Mouse (Mus musculus) thymus, adult 18-20 months (tissue): ENCODE measurements around the gene Olfr1495.
"Not testable (repeated sequence)": the region's sequence is repeated elsewhere in the genome, so short reads cannot be mapped to it uniquely, and the experiment has no call there.

ENCODE experiments used
- DNase-seq, 2 experiments: peaks; one replicate each; pipeline ENCODE4 v3.0.0; 2022; ENCODE audit warnings: mixed read lengths in 2 of 2

The Olfr1495 gene

DNA sequence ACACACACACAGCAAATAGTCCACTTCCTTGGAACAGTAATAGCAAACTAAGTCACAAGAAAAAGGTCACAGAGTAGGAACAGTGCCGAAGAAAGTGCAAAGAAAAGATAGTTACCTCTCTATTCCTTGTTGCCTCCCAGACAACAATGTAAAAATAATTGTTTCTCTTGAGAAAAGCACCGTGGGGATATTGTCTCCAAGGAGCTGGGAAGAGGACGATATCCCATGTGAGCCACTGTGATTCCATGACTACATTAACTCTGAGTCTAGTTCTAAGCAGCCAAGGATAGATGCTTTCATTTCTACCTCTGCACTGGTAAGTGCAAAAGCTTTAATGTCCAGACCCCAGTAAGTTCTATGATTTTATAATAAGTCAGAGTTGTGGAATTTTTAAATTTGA lies at the start of gene Olfr1495:
Olfr1495 (plus strand) TSS at position 301 of the 400 bp plus-strand sequence.
- no peak for DNase-seq

DNA sequence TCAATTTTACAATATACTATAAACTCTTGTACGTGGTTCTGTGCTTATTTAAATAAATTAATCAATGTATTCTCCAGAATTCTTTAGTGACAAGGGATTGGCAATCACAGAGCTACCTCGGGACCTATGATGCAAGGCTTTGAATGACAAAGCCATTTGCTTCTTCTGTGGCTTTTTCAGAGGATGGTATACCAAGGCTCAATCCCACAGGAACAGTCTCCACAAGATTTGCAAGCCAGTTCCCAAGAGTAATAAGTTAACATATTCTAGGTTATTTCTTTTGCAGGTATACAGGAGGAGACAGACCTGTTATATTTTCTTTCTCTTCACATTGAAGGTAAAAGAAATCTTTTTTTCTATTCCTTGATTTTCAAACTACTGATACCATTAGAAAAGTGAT lies 41.4 kb upstream of the Olfr1495 start, which contains the start of gene Olfr1493-ps1:
Olfr1493-ps1 (plus strand) TSS at position 301 of the 400 bp plus-strand sequence.
- no peak for DNase-seq

DNA sequence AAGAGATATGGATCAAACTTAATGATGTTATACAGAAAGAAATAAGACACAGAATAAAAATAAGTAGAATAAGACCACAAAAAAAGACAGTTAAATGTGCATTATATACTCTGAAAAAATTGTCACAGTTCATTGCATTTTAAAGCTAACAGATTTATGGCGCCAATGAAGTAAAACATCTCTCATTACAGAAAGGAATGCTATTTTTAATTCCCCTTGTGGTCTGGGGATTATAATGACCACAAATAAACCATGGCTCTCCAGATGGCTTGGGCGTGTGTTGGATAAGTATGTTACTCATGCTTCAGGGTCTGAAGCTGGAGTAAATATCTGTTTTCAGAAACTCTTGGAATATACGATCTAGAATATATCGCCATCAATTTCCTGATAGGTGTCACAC lies 25.0 kb upstream of the Olfr1495 start, which contains the start of gene Olfr1494:
Olfr1494 (plus strand) TSS at position 301 of the 400 bp plus-strand sequence.
- no peak for DNase-seq

GRCm38 (mm10) chr19:13749366-13749765 lies 15.0 kb upstream of the Olfr1495 start:
- DNase-seq: no peak

- no peak for DNase-seq
These were observed 4.3 kb downstream of the Olfr1495 start for GRCm38 (mm10) chr19:13768565-13769276.

- DNase-seq: no peak
These were observed 13.2 kb downstream of the Olfr1495 start, which contains the start of gene Olfr1496 for GRCm38 (mm10) chr19:13777578-13777977. TSS of gene Olfr1496 (plus strand) at chr19:13777878.

- DNase-seq: no peak
These were observed 33.7 kb downstream of the Olfr1495 start, which contains the start of gene Olfr1497 for GRCm38 (mm10) chr19:13798102-13798501. TSS of gene Olfr1497 (minus strand) at chr19:13798202.

DNA sequence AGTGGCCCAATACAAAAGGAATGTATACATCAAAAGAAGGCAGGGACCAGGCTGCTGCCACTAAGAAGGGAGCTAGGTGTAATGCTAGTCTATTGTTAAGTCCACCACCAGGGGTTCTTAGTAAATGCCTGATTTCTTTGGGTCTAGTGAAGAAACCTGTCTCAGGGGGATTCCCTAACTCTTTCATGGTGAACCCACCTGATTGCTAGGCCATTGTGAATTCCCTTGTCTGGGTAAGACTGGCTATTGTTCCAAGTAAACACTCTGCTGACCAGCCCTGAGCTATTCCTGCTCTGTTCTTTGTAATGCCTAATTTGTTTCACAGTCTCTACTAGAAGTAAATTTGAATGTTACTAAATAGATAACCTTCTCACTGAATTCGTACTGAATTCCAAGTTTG lies 41.1 kb downstream of the Olfr1495 start:
- not testable (repeated sequence) for DNase-seq

GRCm38 (mm10) chr19:13812823-13813222 lies 48.4 kb downstream of the Olfr1495 start:
- no peak for DNase-seq

- DNase-seq: no peak
These were observed 54.4 kb downstream of the Olfr1495 start for GRCm38 (mm10) chr19:13818827-13819226.

DNA sequence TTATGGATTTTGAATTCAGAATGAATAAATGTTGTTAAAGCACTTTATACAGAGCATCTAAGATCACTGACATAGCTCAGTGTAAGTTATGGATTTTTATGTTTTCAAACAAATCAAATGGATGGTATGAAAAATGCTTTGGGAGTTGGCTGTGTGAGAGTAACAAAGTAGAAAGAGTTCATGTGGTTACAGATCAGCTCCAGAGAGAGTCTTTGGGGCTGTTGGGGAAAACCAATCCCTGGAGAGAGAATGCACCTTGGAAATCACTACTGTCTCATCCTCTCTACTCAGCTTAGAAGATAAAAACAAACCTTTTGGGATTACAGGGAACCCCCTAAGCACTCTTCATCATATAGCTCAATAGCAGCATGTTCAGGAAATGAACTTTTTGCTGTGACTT lies 54.9 kb downstream of the Olfr1495 start, which contains the start of gene Olfr1499:
Olfr1499 (minus strand) TSS at position 101 of the 400 bp plus-strand sequence.
- DNase-seq: no peak
